Mouse (Mus musculus) E14TG2a.4 (cell line): ENCODE results near the gene Xrra1.

Source experiments
- CTCF ChIP-seq: conservative IDR thresholded peaks from 2 replicates; pipeline ENCODE4 v1.5.1; 2014; ENCODE audit warnings: low read length
- NANOG ChIP-seq: IDR thresholded peaks from 2 replicates; pipeline ENCODE4 v1.6.1; 2014; ENCODE audit warnings: borderline replicate concordance, low read length, mixed read lengths

GRCm38 (mm10) chr7:99916741-99917319 is 57.9 kb downstream of the Xrra1 start:
- TF ChIP-seq CTCF (peak; percentile 80), NANOG (no peak)
